Mouse (Mus musculus) intestine, embryonic 15.5 days (tissue): ENCODE results near the gene AI837181. TPM values are rescaled to one million over a fixed set of nuclear protein-coding genes. Genes with fewer than 3 reads are reported as not detected.

Experiments
- ATAC-seq: fragments of 200-750 bp; cut with Nextera tagmentation; 2 replicates; pipeline ENCODE4 v1.8.0; 2017; ENCODE audit warnings: moderate TSS enrichment, moderate library complexity
- H3K27ac ChIP-seq: fragments of 300-500 bp; sonication (generic); 2 replicates; pipeline ENCODE4 v1.5.1; 2015; ENCODE audit warnings: mild to moderate bottlenecking, inconsistent platforms
- H3K27me3 ChIP-seq: fragments of 300-500 bp; sonication (generic); replicated peaks from 2 replicates; pipeline ENCODE4 v1.6.1; 2015; ENCODE audit warnings: inconsistent platforms
- H3K36me3 ChIP-seq: fragments of 300-500 bp; sonication (generic); 2 replicates; pipeline ENCODE4 v1.6.1; 2015; ENCODE audit warnings: inconsistent platforms
- H3K4me1 ChIP-seq: fragments of 300-500 bp; sonication (generic); replicated peaks from 2 replicates; pipeline ENCODE4 v1.6.1; 2015; ENCODE audit warnings: inconsistent platforms
- H3K4me2 ChIP-seq: fragments of 300-500 bp; sonication (generic); replicated peaks from 2 replicates; pipeline ENCODE4 v1.6.1; 2015; ENCODE audit warnings: mild to moderate bottlenecking, inconsistent platforms
- H3K4me3 ChIP-seq: fragments of 300-500 bp; sonication (generic); replicated peaks from 2 replicates; pipeline ENCODE4 v1.5.1; 2015; ENCODE audit warnings: inconsistent platforms
- H3K9ac ChIP-seq: fragments of 300-500 bp; sonication (generic); 2 replicates; pipeline ENCODE4 v1.6.1; 2015; ENCODE audit warnings: inconsistent platforms
- H3K9me3 ChIP-seq: fragments of 300-500 bp; sonication (generic); 2 replicates; pipeline ENCODE4 v1.6.1; 2016; ENCODE audit warnings: inconsistent platforms
- WGBS: fragments of 180-500 bp; shearing (Covaris S2); methylation state at CpG from one replicate; pipeline ENCODE4 v1.1.7; 2015; 5-methylcytosine and 5-hydroxymethylcytosine counted together
- polyA plus RNA-seq: library from polyadenylated mRNA; unstranded; fragments of >200 nt; fragmentation: Nextera tagmentation; extraction: Ambion mirVana; gene quantifications from 2 replicates; pipeline ENCODE4 v1.2.1, GENCODE M21; 2015

AI837181 gene
- polyA plus RNA-seq, 1 experiment from 2014 or later, result 42.6 TPM

DNA sequence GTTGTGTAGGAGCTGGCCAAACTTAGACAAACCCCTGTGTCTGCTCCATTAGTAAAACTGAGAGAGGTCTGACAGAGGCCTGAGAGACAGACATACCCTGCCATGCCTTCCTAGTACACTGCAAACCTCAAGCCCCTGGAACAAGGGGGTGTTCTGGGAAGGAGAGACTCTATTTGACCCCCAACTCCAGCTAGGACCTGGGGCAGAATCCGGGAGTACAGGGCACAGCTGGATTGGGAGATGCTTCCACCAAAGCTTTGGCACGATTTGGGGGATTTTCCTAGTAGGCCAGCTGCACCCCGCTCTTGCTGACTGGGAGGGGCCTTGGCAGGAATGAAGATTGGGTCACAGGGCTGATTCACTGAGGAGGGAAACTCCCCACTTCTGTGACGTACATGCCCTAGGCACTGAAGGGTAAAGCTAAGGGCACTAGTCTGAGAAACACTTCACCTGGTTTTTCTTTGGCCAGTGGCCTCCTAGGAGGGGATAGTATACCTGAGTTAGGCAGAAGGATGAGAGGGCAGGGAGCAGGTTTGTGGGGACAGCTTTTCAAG, 7.0 kb downstream of the AI837181 start:
- H3K27ac ChIP-seq, result no peak overlapping the region
- H3K36me3 ChIP-seq, result peaks cover 3% of the 10 kb centered on the region; the same call in 1 of the 2 replicates
- H3K9me3 ChIP-seq, result no peaks in the 10 kb centered on the region
- no peaks in the 10 kb centered on the region for H3K27me3 ChIP-seq
- 73% methylated on average over 4 of the region's 4 CpGs for WGBS
- no peak for ATAC-seq
- no peak overlapping the region for H3K9ac ChIP-seq
- peaks cover 19% of the 10 kb centered on the region for H3K4me1 ChIP-seq
- H3K4me3 ChIP-seq, result no peak overlapping the region
- H3K4me2 ChIP-seq, result no peak overlapping the region

DNA sequence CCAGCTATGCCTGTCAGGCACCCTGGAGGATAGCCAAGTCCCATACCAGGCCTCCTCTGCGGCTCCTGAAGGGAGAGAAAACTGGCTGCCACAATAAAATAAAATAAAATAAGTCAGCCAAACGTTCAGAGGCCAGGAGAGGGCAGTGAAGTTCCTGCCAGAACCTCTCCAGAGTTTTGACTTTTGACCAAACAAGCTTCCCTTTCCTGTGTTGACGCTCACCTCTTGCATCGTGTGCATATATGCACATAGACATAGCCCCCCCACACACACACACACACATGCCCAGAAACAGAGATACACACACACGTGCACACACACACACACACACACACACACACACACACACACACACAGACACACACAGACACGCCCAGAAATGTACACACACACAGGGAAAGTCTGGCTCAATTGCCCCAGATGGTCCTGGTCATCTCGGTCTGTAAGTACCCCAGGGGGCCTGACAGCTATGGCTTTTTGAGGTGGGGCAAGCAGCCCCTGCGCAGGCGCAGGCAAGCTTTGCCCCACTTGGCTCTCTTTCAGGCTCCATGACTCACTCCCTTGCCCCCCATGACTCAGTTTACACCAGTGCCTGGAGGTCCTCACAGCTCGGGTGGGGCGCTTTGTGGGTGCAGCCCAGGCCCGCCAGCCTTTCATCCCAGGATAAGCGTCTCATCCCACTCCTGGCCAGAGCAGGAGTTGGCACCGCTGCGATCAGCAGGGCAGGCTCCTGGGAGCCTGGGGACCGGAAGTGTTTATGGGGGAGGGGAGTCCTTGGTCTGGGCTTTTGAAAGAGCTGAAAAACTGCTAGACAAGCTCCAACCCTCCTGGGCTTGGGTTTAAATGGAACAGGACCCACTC, 8.3 kb downstream of the AI837181 start:
- Histone ChIP-seq H3K27ac (peak overlapping the region; percentile 74), H3K9ac (peak overlapping the region; percentile 45), H3K4me3 (peak overlapping the region; percentile 35), H3K36me3 (no peaks in the 10 kb centered on the region), H3K4me2 (peak overlapping the region; percentile 88), H3K4me1 (peaks cover 13% of the 10 kb centered on the region), H3K9me3 (no peaks in the 10 kb centered on the region), H3K27me3 (no peaks in the 10 kb centered on the region)
- peak; percentile 73 for ATAC-seq
- 4% methylated on average over 16 of the region's 16 CpGs for WGBS

DNA sequence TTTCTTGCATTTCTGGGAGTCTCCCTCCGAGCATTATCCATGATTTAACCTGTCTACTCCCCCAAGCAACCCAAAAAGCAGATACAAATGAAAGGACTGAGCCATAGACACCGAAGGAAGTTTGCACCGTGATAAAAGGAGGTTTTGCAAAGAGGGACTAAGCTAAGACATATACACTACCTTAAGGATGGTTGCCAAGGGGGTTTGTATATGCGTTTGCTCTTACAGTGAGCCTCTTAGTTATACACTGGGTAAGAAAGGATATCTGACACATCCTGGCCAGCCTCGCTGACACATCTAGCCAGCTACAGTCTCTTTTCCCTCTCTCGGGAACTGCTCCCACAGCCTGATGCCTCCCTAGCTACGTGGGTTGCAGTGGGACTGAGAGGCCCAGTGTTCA, 9.0 kb downstream of the AI837181 start:
- peak overlapping the region; percentile 74 for H3K27ac ChIP-seq
- H3K4me3 ChIP-seq, result peak overlapping the region; percentile 35; the same call in 1 of the 2 replicates
- peaks cover 13% of the 10 kb centered on the region for H3K4me1 ChIP-seq
- H3K4me2 ChIP-seq, result peak overlapping the region; percentile 88
- 64% methylated on average over 7 of the region's 7 CpGs for WGBS
- no peaks in the 10 kb centered on the region for H3K9me3 ChIP-seq
- no peak for ATAC-seq
- H3K36me3 ChIP-seq, result no peaks in the 10 kb centered on the region
- peak overlapping the region; percentile 45; the same call in 1 of the 2 replicates for H3K9ac ChIP-seq
- no peaks in the 10 kb centered on the region for H3K27me3 ChIP-seq

DNA sequence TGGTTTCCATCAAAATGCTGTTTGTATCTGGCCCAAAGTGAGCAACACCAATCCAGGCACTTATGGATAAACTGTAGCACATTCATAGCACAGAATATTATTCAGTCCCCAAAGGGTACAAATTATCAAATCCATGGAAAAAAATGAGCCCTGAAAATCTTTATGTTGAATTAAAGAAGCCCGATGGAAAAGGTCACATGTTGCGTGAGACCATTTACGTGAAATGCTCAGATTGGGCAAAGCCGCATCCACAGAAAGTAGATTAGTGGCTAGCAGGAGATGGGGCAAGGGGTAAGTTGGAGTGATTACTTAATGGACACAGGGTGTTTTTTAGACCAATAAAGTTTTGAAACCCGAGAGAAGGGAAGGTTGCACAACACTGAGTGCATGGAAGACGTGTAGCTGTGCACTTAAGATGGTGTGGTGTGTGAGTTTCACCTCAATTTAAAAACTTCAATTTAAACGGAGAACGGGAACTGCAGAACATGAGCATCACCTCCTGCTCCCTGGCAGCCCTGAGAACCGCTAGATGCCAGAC, 19.5 kb downstream of the AI837181 start:
- no peak overlapping the region for H3K27ac ChIP-seq
- ATAC-seq, result no peak
- H3K4me2 ChIP-seq, result no peak overlapping the region
- no peaks in the 10 kb centered on the region for H3K36me3 ChIP-seq
- H3K27me3 ChIP-seq, result peaks cover 35% of the 10 kb centered on the region
- no peak overlapping the region for H3K4me3 ChIP-seq
- no peaks in the 10 kb centered on the region for H3K9me3 ChIP-seq
- peaks cover 12% of the 10 kb centered on the region for H3K4me1 ChIP-seq
- H3K9ac ChIP-seq, result no peak overlapping the region
- 61% methylated on average over 9 of the region's 9 CpGs for WGBS

DNA sequence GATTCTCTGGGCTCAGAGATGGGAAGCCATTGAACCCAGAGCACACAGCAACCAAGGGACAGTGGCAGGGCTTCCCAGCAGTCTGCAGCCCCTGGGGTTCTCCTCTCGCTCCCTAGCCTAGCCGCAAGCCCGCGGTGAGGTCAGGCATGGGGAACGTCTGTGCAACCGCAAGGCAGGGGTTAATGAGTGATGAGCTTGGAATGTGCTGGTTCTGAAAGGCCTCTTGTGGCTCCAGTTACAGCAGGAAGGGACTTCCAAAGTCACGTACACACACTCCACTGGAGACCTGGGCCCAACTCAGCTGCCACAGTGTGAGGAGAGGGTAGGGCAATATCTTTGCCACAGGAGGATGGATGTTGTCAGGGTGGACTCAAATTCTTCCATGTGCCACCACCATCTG, 20.0 kb downstream of the AI837181 start:
- peaks cover 39% of the 10 kb centered on the region for H3K27me3 ChIP-seq
- 22% methylated on average over 7 of the region's 7 CpGs for WGBS
- H3K36me3 ChIP-seq, result no peaks in the 10 kb centered on the region
- no peaks in the 10 kb centered on the region for H3K9me3 ChIP-seq
- H3K4me1 ChIP-seq, result peaks cover 12% of the 10 kb centered on the region
- H3K4me2 ChIP-seq, result no peak overlapping the region
- H3K27ac ChIP-seq, result no peak overlapping the region
- no peak overlapping the region for H3K4me3 ChIP-seq
- no peak for ATAC-seq
- H3K9ac ChIP-seq, result no peak overlapping the region

DNA sequence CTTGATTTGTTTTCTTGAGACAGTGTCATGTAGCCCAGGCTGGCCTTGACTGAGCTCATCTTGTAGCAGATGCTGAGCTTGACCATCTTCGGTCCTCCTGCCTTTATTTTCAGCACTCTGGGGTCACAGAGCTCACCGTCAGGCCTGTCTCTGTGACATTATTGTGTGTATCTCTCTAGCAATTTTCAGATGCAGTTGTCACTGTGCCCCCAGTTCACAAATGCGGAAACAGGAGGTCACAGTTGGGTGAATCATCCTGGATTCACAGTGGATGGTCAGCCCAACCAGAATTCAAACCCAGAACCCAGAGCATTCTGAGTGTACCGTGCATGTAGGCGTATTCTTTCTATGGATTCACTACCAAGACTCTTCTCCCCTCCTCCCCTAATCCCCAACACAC, 20.8 kb downstream of the AI837181 start:
- Histone ChIP-seq H3K9me3 (no peaks in the 10 kb centered on the region), H3K4me1 (peaks cover 12% of the 10 kb centered on the region), H3K9ac (no peak overlapping the region), H3K4me3 (no peak overlapping the region), H3K36me3 (no peaks in the 10 kb centered on the region), H3K4me2 (no peak overlapping the region), H3K27ac (no peak overlapping the region), H3K27me3 (peaks cover 45% of the 10 kb centered on the region)
- ATAC-seq, result no peak
- WGBS, result 93% methylated on average over 5 of the region's 5 CpGs

DNA sequence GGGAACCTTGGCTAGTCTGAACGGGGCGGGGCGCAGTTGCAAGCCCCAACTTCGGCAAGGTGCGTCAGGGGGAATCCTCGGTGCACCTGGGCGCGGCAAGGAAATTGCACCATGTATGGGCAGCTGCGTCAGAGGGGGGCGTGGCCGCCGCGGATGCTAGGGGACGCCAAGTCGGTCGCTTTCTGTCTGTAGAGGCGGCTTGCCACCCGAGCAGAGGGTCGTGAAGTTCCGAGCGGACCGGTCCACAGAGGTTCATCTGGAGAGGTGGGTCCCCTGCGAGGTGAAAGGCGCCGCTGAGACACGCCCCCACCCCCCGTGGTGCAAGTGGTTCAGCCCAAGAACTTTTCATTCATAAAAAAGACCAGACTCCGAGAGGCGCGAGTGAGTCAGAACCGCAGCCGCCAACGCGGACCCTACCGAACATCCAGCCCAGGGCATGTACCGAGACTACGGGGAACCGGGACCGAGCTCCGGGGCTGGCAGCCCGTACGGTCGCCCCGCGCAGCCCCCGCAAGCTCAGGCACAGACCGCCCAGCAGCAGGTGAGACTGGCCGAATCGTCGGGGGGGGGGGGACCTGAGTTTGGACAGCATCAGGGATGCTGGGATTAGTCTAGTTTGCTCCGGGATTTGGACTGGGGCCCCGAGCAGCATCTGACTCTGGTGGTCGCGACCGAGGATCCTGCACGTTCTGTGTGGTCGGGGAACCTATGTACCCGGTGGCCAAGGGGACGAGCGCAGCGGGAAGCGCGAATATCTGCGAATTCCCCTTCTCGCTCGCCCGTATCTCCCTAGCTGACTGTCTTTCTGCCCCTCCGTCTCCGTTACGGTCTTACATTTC, 22.8 kb downstream of the AI837181 start, which contains the start of gene Fosl1:
Fosl1 (plus strand) TSS at position 33 of the 839 bp plus-strand sequence.
- Histone ChIP-seq H3K4me2 (peak within 1 kb of the TSS; percentile 97), H3K36me3 (no peaks in the 10 kb centered on the region), H3K9me3 (no peaks in the 10 kb centered on the region), H3K4me1 (peaks cover 12% of the 10 kb centered on the region), H3K9ac (peak within 1 kb of the TSS; percentile 44), H3K27ac (no peak within 1 kb of the TSS), H3K27me3 (peaks cover 45% of the 10 kb centered on the region), H3K4me3 (peak within 1 kb of the TSS; percentile 54)
- peak; percentile 82 for ATAC-seq
- WGBS, result under 1% methylated on average over 67 of the region's 70 CpGs

DNA sequence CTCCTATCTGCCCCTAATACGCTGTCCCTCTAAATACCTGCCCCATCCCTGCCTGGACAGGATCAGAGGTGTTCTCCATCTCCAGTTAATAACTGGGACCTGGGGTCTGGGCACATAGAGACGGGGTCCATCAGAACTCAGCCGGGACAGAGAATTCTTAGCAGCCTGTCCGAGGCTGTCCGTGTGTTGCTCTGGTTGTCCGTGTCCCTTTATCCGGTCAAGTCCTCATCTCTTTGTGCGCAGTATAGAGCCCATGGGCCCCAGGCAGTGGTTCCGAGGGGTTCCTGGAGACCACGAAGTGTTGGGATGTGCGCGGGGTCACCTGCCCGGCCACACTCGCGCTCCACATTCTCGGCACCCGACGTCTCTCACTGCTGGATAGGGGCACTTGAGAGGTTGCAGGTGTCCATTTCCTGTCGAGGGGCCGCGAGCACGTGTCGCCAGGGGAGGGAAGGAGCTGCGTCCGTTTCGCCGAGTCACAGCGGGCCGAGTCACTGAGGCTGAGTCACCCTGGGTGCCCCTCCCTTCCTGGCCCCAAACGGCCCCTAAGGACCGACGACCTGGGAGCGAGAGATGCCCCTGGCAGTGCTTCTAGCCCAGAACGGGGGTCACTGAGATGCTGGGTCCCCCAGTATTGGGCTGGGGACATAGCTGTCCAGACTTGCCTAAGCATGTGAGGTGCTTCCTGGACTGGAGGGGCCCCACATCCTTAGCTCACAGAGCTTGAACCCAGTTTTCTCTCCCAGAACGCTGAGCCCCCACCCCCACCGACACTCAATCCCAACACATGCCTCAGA, 23.6 kb downstream of the AI837181 start:
- no peak overlapping the region for H3K27ac ChIP-seq
- H3K4me3 ChIP-seq, result peak overlapping the region; percentile 54
- H3K27me3 ChIP-seq, result peaks cover 45% of the 10 kb centered on the region
- H3K9me3 ChIP-seq, result no peaks in the 10 kb centered on the region
- peak overlapping the region; percentile 44; the same call in 1 of the 2 replicates for H3K9ac ChIP-seq
- peak overlapping the region; percentile 97 for H3K4me2 ChIP-seq
- 5% methylated on average over 36 of the region's 36 CpGs for WGBS
- H3K36me3 ChIP-seq, result no peaks in the 10 kb centered on the region
- H3K4me1 ChIP-seq, result peaks cover 12% of the 10 kb centered on the region
- ATAC-seq, result no peak

DNA sequence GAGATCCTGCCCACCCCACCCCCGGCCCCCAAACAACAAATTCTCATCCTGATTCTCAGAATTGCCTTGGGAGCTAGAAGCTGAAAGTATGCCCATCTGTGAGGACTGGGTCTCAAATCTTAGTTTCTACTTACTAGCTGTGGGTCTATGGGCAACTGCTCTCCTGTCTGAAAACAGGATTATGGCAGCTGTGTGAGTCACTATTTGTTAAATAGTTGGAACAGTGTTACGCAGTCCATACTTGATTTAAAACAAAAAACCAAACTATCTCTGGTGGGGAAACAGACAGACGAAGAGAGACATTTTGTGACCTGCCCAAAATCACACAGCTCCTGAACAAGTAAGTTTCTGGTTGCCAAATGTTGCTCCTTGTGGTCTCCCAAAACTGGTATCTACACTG, 24.7 kb downstream of the AI837181 start:
- Histone ChIP-seq H3K4me2 (no peak overlapping the region), H3K4me3 (no peak overlapping the region), H3K27me3 (peaks cover 41% of the 10 kb centered on the region), H3K9me3 (no peaks in the 10 kb centered on the region), H3K9ac (no peak overlapping the region), H3K27ac (no peak overlapping the region), H3K36me3 (no peaks in the 10 kb centered on the region), H3K4me1 (peaks cover 15% of the 10 kb centered on the region)
- no peak for ATAC-seq
- 79% methylated on average over 3 of the region's 3 CpGs for WGBS

DNA sequence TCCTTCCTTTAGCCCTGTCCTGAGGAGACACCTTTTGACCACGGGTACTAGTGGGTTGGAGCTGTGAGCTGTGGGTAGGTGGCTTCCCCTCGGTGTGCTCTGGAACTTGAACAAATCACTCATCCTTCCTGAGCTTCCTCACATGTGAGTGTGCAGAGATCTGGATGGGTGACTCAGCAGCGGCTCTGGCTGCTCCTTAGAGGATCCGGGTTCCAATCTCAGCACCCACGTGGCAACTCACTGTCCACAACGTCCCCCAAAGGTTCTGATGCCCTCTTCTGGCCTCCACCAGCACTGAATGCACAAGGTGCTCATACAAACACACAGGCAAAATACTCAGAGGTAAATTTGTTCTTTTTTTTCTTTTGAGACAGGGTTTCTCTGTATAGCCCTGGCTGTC, 26.8 kb downstream of the AI837181 start:
- H3K4me2 ChIP-seq, result no peak overlapping the region
- H3K4me3 ChIP-seq, result no peak overlapping the region
- no peak overlapping the region for H3K9ac ChIP-seq
- H3K27me3 ChIP-seq, result peaks cover 34% of the 10 kb centered on the region
- H3K9me3 ChIP-seq, result no peaks in the 10 kb centered on the region
- 77% methylated on average over 6 of the region's 6 CpGs for WGBS
- no peaks in the 10 kb centered on the region for H3K36me3 ChIP-seq
- no peak overlapping the region for H3K27ac ChIP-seq
- no peak for ATAC-seq
- H3K4me1 ChIP-seq, result peaks cover 33% of the 10 kb centered on the region

DNA sequence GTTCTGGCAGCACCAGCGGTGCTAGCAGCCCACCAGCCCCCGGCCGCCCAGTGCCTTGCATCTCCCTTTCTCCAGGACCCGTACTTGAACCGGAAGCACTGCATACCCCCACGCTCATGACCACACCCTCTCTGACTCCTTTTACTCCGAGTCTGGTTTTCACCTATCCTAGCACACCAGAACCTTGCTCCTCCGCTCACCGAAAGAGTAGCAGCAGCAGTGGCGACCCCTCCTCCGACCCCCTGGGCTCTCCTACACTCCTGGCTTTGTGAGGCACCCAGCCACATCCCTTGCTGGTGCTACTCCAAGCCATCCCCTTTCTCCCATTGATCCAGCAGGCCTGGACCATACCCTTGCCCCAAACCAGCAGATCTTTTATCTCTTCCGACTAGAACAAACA, 30.1 kb downstream of the AI837181 start:
- Histone ChIP-seq H3K27me3 (peaks cover 5% of the 10 kb centered on the region), H3K9me3 (no peaks in the 10 kb centered on the region), H3K27ac (no peak overlapping the region), H3K9ac (0 out of 2 replicates have a peak overlapping the region, but pooled peaks have one; percentile 90), H3K36me3 (no peaks in the 10 kb centered on the region), H3K4me2 (peak overlapping the region; percentile 98), H3K4me3 (peak overlapping the region; percentile 88), H3K4me1 (peaks cover 27% of the 10 kb centered on the region; the same call in 1 of the 2 replicates)
- 76% methylated on average over 12 of the region's 12 CpGs for WGBS
- ATAC-seq, result no peak
